Mouse (Mus musculus): ENCODE measurements around the gene Hsph1.

The Hsph1 gene

DNA sequence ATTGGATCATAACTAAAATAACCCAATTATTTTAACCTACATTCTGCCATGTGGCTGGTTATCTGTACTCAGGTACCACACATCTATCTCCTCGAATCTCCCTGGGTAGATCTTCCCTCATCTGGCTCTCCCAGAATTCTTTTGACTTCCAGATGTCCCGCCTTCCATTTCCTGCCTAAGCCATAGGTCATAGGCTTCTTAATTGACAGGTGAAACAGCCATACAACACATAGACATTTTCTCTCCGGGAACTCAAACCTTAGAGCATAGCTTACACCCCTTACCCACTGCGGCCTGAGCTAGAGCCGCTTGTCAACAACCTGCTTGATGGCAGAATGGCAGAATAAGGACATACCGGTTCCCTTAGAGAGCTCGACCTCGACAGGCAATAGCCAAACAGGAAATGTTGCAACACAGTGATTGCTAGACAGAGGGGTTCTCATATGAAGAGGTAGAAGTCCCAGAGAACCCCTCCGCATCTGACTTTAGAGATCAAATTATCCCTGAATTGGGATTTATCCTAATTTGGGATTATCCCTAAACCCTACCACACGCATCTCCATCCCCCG lies 48.8 kb downstream of the Hsph1 start:
- DNase-seq: no peak

DNA sequence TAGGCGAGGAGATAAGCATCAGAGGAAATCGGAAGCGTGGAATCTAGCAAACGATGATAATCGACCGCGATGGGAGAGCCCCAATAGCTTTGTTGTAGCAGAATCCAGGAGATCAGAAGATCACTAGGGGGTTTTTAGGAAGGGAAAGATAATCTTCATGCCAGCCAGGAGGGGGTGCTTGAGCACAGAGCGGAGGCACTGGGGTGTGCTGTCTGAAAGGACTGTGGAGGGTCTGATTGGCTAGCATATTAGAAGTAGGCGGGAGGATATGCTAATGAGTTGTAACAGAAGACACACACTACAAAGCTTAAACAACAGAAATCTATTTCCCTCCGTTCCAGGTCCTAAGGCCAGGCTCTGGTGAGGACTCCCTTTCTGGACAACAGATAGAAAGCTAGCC lies 50.3 kb downstream of the Hsph1 start:
- DNase-seq: peak; percentile 29

DNA sequence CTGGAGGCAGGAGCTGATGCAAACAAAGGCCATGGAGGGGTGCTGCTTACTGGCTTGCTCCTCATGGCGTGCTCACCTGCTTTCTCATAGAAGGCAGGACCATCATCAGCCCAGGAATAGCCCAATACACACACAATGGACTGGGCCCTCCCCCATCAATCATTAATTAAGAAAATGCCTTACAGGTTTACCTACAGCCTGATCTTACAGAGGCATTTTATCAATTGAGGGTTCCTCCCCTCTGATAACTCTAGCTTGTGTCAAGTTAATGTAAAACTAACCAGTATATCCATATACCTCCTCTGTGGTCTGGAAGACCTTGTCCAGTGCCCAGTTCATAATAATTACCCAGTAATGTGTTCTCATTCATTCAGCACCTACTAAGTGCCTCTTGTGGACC lies 50.9 kb downstream of the Hsph1 start:
- DNase-seq: no peak

DNA sequence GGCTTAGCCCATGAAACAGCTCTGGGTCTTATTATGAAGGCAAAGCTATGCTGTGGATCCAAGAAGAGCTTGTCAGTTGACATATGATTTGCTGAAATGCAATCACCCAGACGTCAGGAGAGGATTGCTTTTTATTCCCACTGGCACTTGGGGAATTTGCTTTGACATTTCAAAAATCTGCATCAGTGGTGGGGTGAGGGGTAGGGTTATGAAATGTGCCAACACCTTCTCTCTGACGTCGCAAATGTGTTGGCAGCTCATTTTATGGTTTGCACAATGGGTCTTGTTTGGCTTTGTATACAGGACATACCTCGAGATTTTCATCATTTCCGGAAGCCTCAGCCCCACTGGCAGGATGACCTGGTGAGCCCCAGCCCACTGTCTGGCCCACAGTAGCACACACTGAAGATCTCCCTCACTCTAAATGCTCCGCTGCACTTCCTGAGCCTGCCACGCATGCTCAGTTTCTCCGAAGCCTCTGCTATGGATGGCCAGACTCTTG lies 52.0 kb downstream of the Hsph1 start:
- DNase-seq: peak; percentile 27

DNA sequence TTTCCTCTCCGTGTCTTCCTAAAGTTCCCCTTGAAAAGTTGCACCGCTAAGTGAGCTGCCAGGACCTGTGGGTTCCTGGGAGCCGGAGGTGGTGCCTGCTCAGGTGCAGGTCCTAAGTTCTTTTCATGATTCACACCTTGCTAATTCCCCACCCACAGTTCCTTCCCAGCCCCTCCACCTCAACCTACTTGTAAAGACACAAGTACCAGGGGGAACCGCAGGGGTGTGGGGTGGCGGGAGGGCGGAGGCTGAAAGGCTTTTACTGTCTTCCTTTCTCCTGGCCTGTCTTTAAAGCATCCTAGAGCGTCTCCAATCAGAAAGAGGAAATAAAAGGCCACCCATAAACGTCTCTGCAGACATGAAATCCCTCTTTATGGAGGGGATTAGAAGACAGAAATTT lies 52.7 kb downstream of the Hsph1 start:
- no peak for DNase-seq

DNA sequence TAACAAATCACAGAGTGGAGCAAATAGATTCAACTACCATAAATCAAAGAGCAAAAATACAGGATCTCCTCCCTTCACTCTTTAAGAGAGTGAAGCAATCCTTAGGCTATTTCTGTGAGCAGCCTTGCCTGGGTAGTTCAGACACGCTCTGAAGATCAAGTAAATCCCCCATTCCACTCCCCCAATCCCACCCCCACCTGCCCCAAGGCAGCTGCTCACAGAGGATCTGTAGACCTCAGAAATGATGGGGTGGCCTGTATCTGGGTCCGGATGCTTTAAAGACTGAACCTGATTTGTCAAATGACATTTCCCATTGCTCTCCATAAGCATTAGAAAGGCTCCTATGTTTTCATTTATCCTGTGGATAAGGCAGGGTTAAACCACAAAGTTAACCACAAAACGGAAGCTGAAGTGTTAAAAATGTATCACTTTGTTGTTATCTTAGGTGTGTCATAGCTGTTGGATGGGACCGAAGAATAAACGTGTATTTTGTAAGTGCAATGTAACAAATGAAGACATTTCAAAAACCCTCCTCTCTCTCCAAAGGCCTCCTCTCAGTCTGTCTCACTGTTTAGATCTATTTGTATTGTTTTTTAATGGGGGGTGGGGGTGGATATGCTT lies 53.4 kb downstream of the Hsph1 start:
- DNase-seq: no peak

DNA sequence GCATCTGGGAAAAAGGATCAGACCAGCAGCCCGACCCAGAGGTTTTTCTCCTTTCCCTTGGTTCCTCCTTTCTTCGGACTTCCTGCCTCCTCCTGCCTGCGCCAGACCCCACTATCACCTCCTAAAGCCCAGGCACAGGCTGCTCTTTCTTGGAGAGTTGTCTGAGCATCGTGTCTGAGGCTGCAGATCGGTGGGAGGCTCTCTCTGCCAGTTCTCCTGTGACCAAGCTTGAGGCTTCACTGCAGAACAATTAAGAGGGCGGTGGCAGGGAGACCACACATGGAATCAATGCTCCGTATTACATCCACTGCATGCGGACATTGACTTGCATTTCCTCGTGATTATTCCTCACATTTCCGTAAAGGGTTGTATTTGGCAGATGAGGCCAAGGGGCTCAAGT lies 58.7 kb downstream of the Hsph1 start:
- peak; percentile 31 for DNase-seq

DNA sequence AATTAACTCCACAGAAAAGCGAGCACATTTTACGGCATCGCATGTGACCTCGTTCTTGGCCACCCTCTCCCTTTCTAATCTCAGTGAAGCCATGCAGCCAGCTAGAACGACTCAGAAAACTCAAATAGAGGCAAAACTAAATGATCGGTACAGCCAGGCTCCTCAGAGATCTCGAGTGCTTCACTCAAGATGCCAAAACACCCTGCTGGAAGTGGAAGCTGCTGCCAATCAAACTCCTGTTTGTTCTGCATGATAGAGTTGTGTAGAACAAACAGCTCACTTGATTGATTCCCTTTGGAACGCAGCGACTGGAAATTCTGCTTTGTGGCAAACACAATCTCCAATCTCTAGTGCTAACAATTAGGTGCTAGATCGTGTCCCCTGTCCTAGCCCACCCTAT lies 59.2 kb downstream of the Hsph1 start:
- peak; percentile 49 for DNase-seq

DNA sequence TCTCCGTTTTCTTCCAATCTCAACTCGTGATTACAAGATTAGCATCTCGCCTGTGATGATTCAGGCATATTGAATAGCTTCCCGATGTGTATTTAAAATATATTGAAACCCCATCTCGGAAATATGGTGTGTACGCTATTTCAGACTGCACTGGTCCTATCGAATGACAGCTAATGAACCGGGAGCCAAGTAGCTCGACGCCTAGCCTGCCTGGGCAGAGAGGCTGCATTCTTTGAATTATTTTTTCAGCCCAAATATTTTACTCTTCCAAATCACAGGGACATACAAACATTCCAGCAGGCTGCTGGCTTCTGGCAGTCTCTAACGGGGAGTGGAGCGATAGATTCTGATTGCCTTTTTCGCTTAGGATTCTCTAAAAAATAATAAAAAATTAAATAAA lies 67.2 kb downstream of the Hsph1 start:
- no peak for DNase-seq

DNA sequence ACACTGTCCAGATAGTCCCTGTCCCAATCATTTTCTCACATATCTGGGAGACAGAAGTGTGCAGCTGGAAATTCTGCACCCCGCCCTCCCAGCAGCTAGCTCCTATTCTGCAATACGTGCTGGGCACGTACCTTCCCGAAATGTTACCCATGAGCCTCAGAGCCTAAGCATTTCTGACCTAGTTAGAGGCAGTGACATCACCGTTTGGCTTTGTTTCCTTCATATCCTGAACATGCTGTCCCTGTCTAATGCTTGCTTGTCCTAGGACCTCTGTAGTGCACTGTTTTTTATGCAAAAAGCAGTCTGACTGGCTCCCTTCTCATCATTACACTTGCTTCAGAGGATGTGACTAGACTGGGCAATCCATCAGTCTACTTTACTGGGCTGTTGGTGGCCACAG lies 69.2 kb downstream of the Hsph1 start:
- peak; percentile 88 for DNase-seq

DNA sequence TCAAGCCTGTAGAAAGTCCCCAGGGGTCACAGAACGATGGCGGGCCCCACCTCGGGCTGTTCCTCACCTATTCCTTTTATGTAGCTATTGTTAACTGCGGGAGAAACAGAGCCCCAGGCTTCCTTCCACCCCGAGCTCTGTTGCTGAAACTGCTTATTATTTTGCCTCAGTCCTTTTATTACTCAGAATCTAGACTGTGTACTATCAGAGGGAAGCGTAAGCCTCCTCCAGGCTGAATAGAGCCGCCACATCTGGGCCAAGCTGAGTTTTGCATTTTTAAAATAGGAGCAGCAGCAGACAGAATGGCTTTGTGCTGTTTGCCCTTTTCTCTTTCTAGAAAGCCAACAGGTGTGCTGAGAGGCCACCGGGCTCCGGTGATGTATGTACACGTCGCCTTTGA lies 70.2 kb downstream of the Hsph1 start:
- peak; percentile 16 for DNase-seq
